Mouse (Mus musculus) adrenal gland, postnatal 10 days (tissue): ENCODE results near the gene Eya2. TPM values are rescaled to one million over a fixed set of nuclear protein-coding genes. Genes with fewer than 3 reads are reported as not detected.
A peak's percentile ranks its signal among the peaks of the same experiment; 100 is the strongest.
"Not testable (repeated sequence)": the region's sequence is repeated elsewhere in the genome, so short reads cannot be mapped to it uniquely, and the experiment has no call there.

Source experiments
- DNase-seq: peaks from one replicate; pipeline ENCODE4 v3.0.0; 2021; ENCODE audit warnings: mixed read lengths
- total RNA-seq, 2 experiments: library from RNA; stranded (reverse); gene quantifications; 2 replicates each; pipeline ENCODE4 v1.2.3; 2021

Gene Eya2
- total RNA-seq, 2 experiments from 2014 or later, result 3.5 to 4.7 TPM

DNA sequence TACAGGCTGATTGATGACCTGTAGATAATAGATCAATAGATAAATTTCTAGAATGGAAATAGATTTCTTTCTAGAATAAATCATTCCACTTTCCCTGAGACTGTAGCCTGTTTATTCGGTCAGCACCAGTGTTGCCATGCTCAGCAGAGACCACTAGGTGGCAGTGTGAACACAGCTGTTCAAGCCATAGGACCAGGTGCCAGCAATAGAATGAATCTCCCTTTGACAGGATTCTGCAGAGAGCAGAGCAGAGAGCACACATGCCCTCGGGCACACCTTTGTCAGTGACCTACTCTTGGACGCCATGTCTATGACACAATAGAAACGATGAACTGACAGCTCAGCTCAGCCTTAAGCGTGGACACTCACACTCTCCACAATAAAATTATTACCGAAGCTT lies 184.1 kb downstream of the Eya2 start:
- peak; percentile 80 for DNase-seq

- DNase-seq, result peak; percentile 87
Measured at GRCm38 (mm10) chr2:165782324-165782723, 187.5 kb downstream of the Eya2 start.

GRCm38 (mm10) chr2:165785312-165786036 lies 190.6 kb downstream of the Eya2 start:
- peak; percentile 40 for DNase-seq

DNA sequence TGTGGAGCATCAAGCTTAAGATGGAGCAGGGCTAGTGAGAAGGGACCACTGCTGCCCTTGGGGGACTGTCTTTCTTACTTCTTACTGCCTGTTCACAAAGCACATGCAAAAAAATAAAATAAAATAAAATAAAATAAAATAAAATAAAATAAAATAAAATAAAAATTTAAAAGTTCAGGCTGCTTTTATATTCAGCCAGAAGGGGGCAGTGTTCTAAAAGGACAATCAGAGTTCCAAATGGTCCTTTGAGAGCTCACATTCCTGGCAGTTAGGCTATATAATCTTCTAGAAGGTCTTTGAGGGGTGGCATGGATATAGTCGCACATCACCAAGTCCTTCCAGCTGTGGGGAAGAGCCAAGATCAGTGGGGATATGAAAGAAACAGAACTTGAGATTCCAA lies 191.6 kb downstream of the Eya2 start:
- no peak for DNase-seq

GRCm38 (mm10) chr2:165788005-165788404 lies 193.2 kb downstream of the Eya2 start:
- DNase-seq, result peak; percentile 91

- no peak for DNase-seq
Measured at GRCm38 (mm10) chr2:165788796-165789195, 194.0 kb downstream of the Eya2 start.

- DNase-seq, result no peak
Measured at GRCm38 (mm10) chr2:165789667-165790066, 194.8 kb downstream of the Eya2 start.

DNA sequence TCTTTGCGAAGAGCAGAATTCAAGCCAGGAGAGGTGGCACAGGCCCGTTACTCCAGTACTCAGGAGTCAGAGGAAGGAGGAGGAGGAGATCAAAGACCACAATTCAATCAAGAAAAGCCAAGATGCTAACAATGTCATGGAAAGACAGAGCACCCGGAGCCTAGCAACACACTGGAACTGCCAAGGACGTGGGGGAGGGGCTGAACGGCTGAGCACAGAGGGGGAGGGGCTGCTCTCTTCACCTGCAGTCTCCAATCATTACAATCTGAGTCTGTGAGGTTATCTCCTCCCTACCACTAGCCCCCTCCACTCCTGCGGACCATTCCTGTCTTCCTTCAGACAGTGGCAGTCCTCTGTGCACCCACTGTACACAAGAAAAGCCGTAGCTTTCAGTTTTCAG lies 196.2 kb downstream of the Eya2 start:
- DNase-seq, result peak; percentile 45

GRCm38 (mm10) chr2:165791657-165792056 lies 196.8 kb downstream of the Eya2 start:
- DNase-seq, result peak; percentile 79

DNA sequence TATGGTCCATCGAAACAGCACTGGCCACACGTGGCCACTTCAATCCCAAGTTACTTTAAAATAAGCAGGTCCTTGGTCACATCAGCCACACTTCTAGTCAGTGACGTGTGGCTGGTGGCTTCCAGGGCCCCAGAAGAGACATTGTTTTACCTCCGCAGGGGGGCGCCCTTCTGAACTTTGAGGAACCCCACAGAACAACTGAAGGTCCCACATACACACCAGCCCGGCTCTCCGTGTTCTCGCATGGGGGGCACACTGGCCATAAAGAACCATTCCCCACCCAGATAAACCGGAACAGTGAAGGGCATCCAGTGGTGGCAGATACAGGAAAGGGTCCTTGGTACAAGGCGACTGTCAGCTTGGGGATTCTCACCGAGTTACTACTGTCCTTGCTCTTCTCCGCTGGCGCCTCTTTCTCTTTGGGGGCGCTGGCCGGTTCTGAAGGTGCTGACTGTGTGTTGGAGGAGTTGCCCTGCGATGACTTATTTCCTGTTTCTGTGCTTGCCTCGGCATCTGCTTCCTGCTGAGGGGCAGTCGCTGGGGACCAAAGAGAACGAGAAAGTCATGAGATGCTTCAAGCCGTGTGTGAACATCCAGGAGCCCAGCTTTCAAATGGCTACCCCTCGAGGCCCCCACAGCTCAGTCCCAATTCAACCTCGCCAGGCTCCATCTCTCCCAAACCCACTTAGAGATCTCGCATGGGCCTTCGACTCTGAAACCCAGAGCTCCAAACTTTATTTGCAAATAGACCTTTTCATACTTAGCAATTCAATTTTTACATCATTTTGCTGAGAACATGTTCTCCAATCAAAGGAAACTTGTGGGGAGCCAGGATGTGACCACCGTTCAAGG lies 197.8 kb downstream of the Eya2 start:
- no peak for DNase-seq

DNA sequence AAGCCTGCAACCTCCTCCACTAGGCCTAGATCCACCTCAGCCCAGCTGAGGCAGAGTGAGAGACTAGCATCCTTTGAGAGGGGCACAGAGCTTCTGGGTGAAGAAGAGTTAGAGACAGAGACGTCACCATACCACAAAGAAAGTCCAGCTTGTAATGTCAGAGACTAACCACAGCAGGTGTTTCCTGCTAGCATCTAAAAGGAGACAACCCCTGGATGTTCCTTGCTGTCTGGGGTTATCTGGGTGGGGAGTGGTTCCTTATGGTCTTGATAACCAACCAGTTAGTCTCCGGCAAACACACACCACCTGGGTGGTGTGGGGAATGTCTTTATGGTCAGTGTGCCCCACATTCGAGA lies 198.4 kb downstream of the Eya2 start:
- DNase-seq, result no peak

DNA sequence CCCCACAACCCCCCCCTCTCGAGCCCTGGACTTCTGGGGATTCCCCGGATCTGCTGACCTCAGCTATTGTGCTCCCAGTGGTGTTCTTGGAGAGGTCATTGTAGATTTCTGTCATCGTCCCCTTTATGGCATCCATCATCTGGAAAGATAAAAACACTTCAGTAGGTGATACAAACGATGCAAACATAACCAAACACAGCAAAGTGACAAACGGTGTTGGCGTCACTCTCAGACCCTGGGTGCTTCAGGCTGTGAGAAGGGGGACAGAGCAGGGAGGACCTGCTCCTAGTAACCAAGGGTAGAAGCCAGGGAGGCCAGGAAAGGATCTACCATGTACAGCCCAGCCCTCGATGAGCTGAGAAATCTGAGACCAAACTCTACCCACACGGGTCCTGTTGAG lies 203.0 kb downstream of the Eya2 start:
- DNase-seq, result no peak

DNA sequence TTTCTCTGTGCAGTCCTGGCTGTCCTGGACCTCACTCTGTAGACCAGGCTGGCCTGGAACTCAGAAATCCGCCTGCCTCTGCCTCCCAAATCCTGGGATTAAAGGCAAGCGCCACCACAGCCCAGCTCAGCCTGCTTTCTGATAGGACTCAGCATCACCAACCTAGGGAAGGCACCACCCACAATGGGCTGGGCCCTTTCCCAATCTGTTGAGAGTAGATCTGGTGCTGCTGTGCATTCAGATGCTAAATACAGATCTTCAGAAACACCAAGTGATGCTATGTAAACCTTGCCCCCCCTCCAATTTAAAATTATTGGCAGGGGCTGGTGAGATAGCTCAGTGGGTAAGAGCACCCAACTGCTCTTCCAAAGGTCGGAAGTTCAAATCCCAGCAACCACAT lies 205.3 kb downstream of the Eya2 start:
- DNase-seq, result not testable (repeated sequence)

- no peak for DNase-seq
Measured at GRCm38 (mm10) chr2:165808179-165808975, 213.5 kb downstream of the Eya2 start.

- DNase-seq, result no peak
Measured at GRCm38 (mm10) chr2:165809091-165809490, 214.3 kb downstream of the Eya2 start.

DNA sequence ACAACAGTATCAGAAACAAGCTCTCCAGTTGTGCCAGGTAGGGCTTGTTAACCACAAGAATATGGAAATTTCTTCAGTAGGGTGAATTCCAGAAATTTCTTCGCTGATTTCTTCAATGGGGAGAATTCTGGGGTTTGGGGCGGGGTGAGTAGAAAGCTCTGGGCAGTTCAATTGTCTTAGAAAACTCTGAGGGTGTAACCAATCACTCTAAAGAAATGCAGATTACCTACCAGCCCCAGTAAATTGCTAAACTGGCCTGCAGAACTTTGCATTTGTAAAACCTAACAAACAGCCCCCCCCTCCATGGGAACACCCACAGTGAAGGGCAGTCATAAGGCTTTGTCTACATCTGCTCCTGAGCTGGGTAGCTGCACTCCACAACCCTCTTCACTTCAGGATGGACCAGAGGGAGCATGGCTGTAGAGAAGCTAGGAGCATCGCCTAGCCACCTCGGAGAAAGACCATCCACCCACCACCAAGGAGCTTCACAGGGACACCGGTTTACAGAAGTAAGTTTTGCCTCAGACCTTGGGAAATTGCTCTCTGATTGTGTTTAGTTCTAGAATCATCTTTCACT lies 215.2 kb downstream of the Eya2 start:
- no peak for DNase-seq

GRCm38 (mm10) chr2:165811536-165811935 lies 216.7 kb downstream of the Eya2 start:
- peak; percentile 76 for DNase-seq

DNA sequence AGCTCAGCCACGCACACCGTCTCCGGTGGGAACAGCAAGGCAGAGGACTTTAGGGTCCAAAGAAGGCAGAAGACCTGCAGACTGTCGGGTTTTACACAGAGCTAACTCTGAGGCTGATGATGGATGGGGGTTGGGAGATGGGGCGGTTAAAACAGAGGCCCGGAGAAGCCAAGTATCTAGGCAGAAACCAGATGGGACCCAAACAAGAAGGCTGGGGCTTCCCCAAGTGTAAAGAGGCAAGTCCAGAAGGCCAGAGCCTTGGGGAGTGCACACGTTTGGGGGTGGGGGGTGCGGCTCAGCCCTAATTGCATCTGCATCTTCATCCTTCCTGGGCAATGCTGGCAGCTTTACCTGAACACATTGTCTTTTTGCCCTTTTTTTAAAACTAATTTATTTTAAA lies 218.1 kb downstream of the Eya2 start:
- DNase-seq, result no peak

GRCm38 (mm10) chr2:165815103-165815880 lies 220.5 kb downstream of the Eya2 start:
- no peak for DNase-seq

GRCm38 (mm10) chr2:165817437-165817836 lies 222.6 kb downstream of the Eya2 start:
- no peak for DNase-seq

DNA sequence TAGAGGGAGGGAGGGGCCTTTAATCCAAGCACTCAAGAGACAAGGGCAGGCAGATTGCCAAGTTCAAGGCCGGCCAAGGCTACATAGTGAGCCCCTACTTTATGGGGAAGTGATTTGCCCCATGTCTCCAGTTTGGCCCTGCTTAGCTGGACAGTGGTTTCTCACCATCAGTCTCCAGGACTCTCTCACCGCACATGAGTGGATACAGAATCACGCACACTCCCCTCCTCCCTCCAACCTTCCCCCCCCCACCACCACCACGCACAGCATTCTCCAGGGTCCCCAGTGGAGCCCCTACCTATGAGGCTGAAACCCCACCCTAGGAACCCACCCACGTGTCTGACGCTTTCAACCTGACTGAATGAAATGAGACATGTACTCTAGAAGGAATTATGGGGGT lies 223.7 kb downstream of the Eya2 start:
- no peak for DNase-seq
